Mouse (Mus musculus) megakaryocyte, embryonic 14.5 days (primary cell): ENCODE results near the gene Mgat4a.

Experiments used
- FLI1 ChIP-seq: IDR thresholded peaks from 2 replicates; pipeline ENCODE4 v1.6.1; 2012; ENCODE audit warnings: low read length, inconsistent platforms, mixed read lengths
- GATA1 ChIP-seq: IDR thresholded peaks from 3 replicates; pipeline ENCODE4 v1.6.1; 2012; ENCODE audit warnings: mixed read lengths, low read length, inconsistent platforms, borderline replicate concordance

DNA sequence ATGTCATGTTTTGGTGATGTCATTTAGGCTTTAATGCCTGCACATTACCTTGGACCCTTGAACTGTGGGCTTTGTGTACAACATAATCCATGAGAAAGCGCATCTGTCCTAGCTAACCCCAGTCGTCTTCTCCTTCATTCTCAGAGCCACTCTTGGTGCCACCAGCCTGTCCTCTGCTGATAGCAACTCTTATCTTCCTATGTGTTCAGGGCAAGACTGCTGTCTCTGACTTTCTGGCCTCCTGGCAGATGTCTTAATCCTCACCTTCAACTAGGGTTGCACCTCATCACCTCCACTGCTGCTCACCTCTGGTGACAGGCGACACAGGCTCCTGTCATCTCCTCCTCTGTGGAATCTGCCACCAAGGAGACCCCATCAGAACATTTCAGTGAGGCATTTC is 104.4 kb downstream of the Mgat4a start:
- TF ChIP-seq GATA1 (no peak), FLI1 (no peak)
